In the genomic region with DNA sequence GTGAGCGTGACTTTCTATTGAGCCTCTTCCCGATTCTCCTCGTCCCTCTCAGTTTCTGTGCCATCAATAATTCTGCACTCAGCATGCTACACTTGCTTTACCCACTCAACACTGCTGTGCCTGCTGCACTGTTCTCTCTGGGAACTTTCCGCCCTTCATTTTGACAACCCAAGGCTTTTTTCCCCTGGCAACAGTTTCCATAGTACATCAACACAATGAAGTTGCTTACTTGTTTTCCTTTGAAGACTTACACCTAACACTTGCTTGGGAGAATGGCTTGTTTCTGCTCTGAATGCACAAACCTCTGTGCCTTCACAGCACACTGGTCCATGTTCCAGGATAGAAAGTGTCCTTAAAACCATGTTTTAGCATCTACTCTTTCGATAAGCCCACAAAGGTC, we compare ENCODE assay signal across 14 mouse cellular contexts. TPM values are rescaled to one million over a fixed set of nuclear protein-coding genes. Genes with fewer than 3 reads are reported as not detected.
"Had no signal": no experiment of that assay in that cellular context is flagged by ENCODE, and none has a peak within 500 bp of the region (broad histone marks: within the 10 kb centered on the region; RNA-seq: fewer than 3 reads in every experiment).

No protein-coding gene starts in this region.

- DNase-seq: kidney, postnatal 14 days; lung, postnatal 14 days; right cerebral cortex, postnatal 4 days; spleen, adult 18-20 months; thymus, adult 18-20 months; thymus, postnatal 14 days had no signal

- ATAC-seq: liver, embryonic 12.5 days; midbrain, embryonic 16.5 days had no signal

- H3K27ac ChIP-seq: kidney, embryonic 15.5 days; limb, embryonic 15.5 days; liver, embryonic 12.5 days; lung, embryonic 15.5 days; macrophage; neural tube, embryonic 15.5 days had no signal

- H3K4me3 ChIP-seq: kidney, embryonic 15.5 days; limb, embryonic 15.5 days; liver, embryonic 12.5 days; lung, embryonic 15.5 days; megakaryocyte, embryonic 14.5 days; neural tube, embryonic 15.5 days had no signal

- H3K4me1 ChIP-seq: limb, embryonic 15.5 days; liver, embryonic 12.5 days; megakaryocyte, embryonic 14.5 days had no signal

RNA-seq across cellular contexts. Expression of gene Tmtc1, which starts 46.9 kb away (rescaled TPM):
- polyA plus RNA-seq: macrophage had no signal
